Mouse (Mus musculus) midbrain, embryonic 13.5 days (tissue): ENCODE data around the gene H2al1m. TPM values are rescaled to one million over a fixed set of nuclear protein-coding genes. Genes with fewer than 3 reads are reported as not detected.
"Not testable (repeated sequence)": the region's sequence is repeated elsewhere in the genome, so short reads cannot be mapped to it uniquely, and the experiment has no call there.

Source experiments
- ATAC-seq: fragments of 200-750 bp; cut with Nextera tagmentation; 2 replicates; pipeline ENCODE4 v1.8.0; 2017; ENCODE audit warnings: mild to moderate bottlenecking, moderate TSS enrichment, moderate library complexity
- H3K27ac ChIP-seq: fragments of 300-500 bp; sonication (generic); 2 replicates; pipeline ENCODE4 v1.5.1; 2015; ENCODE audit warnings: inconsistent platforms, mild to moderate bottlenecking, moderate library complexity
- H3K27me3 ChIP-seq: fragments of 300-500 bp; sonication (generic); 2 replicates; pipeline ENCODE4 v1.6.1; 2015; ENCODE audit warnings: mild to moderate bottlenecking, inconsistent platforms
- H3K36me3 ChIP-seq: fragments of 300-500 bp; sonication (generic); 2 replicates; pipeline ENCODE4 v1.6.1; 2015; ENCODE audit warnings: mild to moderate bottlenecking, inconsistent platforms
- H3K4me1 ChIP-seq: fragments of 300-500 bp; sonication (generic); replicated peaks from 2 replicates; pipeline ENCODE4 v1.6.1; 2015; ENCODE audit warnings: inconsistent platforms
- H3K4me2 ChIP-seq: fragments of 300-500 bp; sonication (generic); replicated peaks from 2 replicates; pipeline ENCODE4 v1.6.1; 2015; ENCODE audit warnings: moderate library complexity, mild to moderate bottlenecking, inconsistent platforms
- H3K4me3 ChIP-seq: fragments of 300-500 bp; sonication (generic); replicated peaks from 2 replicates; pipeline ENCODE4 v1.5.1; 2015; ENCODE audit warnings: mild to moderate bottlenecking, inconsistent platforms
- H3K9ac ChIP-seq: fragments of 300-500 bp; sonication (generic); replicated peaks from 2 replicates; pipeline ENCODE4 v1.6.1; 2015; ENCODE audit warnings: mild to moderate bottlenecking, inconsistent platforms
- H3K9me3 ChIP-seq: fragments of 300-500 bp; sonication (generic); 2 replicates; pipeline ENCODE4 v1.6.1; 2016; ENCODE audit warnings: mild to moderate bottlenecking, inconsistent platforms
- WGBS: fragments of 180-500 bp; shearing (Covaris S2); methylation state at CpG from one replicate; pipeline ENCODE4 v1.1.7; 2015; 5-methylcytosine and 5-hydroxymethylcytosine counted together
- polyA plus RNA-seq: library from polyadenylated mRNA; unstranded; fragments of >200 nt; fragmentation: Nextera tagmentation; extraction: Ambion mirVana; gene quantifications from 2 replicates; pipeline ENCODE4 v1.2.1, GENCODE M21; 2015

Gene H2al1m
- polyA plus RNA-seq = not detected in 2 replicates

- not testable (repeated sequence) for H3K4me3 ChIP-seq, H3K9ac ChIP-seq, H3K4me2 ChIP-seq, ATAC-seq, H3K9me3 ChIP-seq, H3K27ac ChIP-seq, H3K36me3 ChIP-seq, H3K27me3 ChIP-seq, H3K4me1 ChIP-seq
- no CpG with 5 or more reads among the region's 1 CpGs for WGBS
Observed at GRCm38 (mm10) chrX:9283464-9283863, at the start of gene H2al1m. Gene H2al1m, plus strand, starts transcription at chrX:9283764.

GRCm38 (mm10) chrX:9240737-9241591 lies 42.6 kb upstream of the H2al1m start:
- Histone ChIP-seq H3K9ac (no peak overlapping the region), H3K4me2 (no peak overlapping the region), H3K9me3 (no peaks in the 10 kb centered on the region), H3K4me3 (no peak overlapping the region), H3K27me3 (no peaks in the 10 kb centered on the region), H3K36me3 (no peaks in the 10 kb centered on the region), H3K4me1 (peaks cover 10% of the 10 kb centered on the region; the same call in 1 of the 2 replicates), H3K27ac (no peak overlapping the region)
- WGBS = 85% methylated on average over 5 of the region's 5 CpGs
- no peak for ATAC-seq

GRCm38 (mm10) chrX:9243381-9243864 lies 40.1 kb upstream of the H2al1m start:
- H3K27ac ChIP-seq = peak overlapping the region; percentile 44
- peaks cover 10% of the 10 kb centered on the region; the same call in 1 of the 2 replicates for H3K4me1 ChIP-seq
- H3K9me3 ChIP-seq = no peaks in the 10 kb centered on the region
- no peak overlapping the region for H3K9ac ChIP-seq
- no peak overlapping the region for H3K4me2 ChIP-seq
- WGBS = 64% methylated on average over 8 of the region's 8 CpGs
- H3K4me3 ChIP-seq = no peak overlapping the region
- ATAC-seq = no peak; the same call in 1 of the 2 replicates
- no peaks in the 10 kb centered on the region for H3K36me3 ChIP-seq
- H3K27me3 ChIP-seq = no peaks in the 10 kb centered on the region

GRCm38 (mm10) chrX:9244603-9245336 lies 38.8 kb upstream of the H2al1m start:
- 61% methylated on average over 12 of the region's 12 CpGs for WGBS
- peaks cover 13% of the 10 kb centered on the region; the same call in 1 of the 2 replicates for H3K4me1 ChIP-seq
- no peaks in the 10 kb centered on the region for H3K27me3 ChIP-seq
- peak; percentile 68 for ATAC-seq
- H3K9me3 ChIP-seq = no peaks in the 10 kb centered on the region
- no peak overlapping the region for H3K9ac ChIP-seq
- H3K4me2 ChIP-seq = no peak overlapping the region
- no peaks in the 10 kb centered on the region for H3K36me3 ChIP-seq
- no peak overlapping the region for H3K4me3 ChIP-seq
- H3K27ac ChIP-seq = peak overlapping the region; percentile 68

- ATAC-seq = peak; percentile 74
- Histone ChIP-seq H3K4me3 (no peak overlapping the region), H3K9me3 (no peaks in the 10 kb centered on the region), H3K4me2 (no peak overlapping the region), H3K9ac (no peak overlapping the region), H3K36me3 (no peaks in the 10 kb centered on the region), H3K4me1 (0 out of 2 replicates have a peak, but pooled peaks cover 3% of the 10 kb centered on the region), H3K27ac (no peak overlapping the region), H3K27me3 (no peaks in the 10 kb centered on the region)
- 49% methylated on average over 5 of the region's 5 CpGs for WGBS
Observed at GRCm38 (mm10) chrX:9248911-9249310, 34.7 kb upstream of the H2al1m start.

- no peak for ATAC-seq
- Histone ChIP-seq H3K4me2 (no peak overlapping the region), H3K36me3 (no peaks in the 10 kb centered on the region), H3K4me3 (no peak overlapping the region), H3K4me1 (no peaks in the 10 kb centered on the region), H3K9me3 (no peaks in the 10 kb centered on the region), H3K9ac (no peak overlapping the region), H3K27me3 (no peaks in the 10 kb centered on the region), H3K27ac (no peak overlapping the region)
- 83% methylated on average over 10 of the region's 10 CpGs for WGBS
Observed at GRCm38 (mm10) chrX:9253990-9254389, 29.6 kb upstream of the H2al1m start.

GRCm38 (mm10) chrX:9254901-9255300 lies 28.7 kb upstream of the H2al1m start:
- no peak overlapping the region for H3K4me3 ChIP-seq
- no peaks in the 10 kb centered on the region for H3K9me3 ChIP-seq
- H3K27me3 ChIP-seq = no peaks in the 10 kb centered on the region
- no peak overlapping the region for H3K27ac ChIP-seq
- WGBS = 96% methylated on average over 3 of the region's 3 CpGs
- H3K4me2 ChIP-seq = no peak overlapping the region
- no peak for ATAC-seq
- H3K36me3 ChIP-seq = no peaks in the 10 kb centered on the region
- H3K4me1 ChIP-seq = no peaks in the 10 kb centered on the region
- no peak overlapping the region for H3K9ac ChIP-seq

- no peak within 1 kb of the TSS for H3K27ac ChIP-seq
- H3K9ac ChIP-seq = no peak within 1 kb of the TSS
- H3K4me1 ChIP-seq = no peaks in the 10 kb centered on the region
- no peaks in the 10 kb centered on the region for H3K27me3 ChIP-seq
- H3K4me3 ChIP-seq = no peak within 1 kb of the TSS
- no peaks in the 10 kb centered on the region for H3K9me3 ChIP-seq
- WGBS = 77% methylated on average over 5 of the region's 5 CpGs
- ATAC-seq = no peak
- no peaks in the 10 kb centered on the region for H3K36me3 ChIP-seq
- H3K4me2 ChIP-seq = no peak within 1 kb of the TSS
Observed at GRCm38 (mm10) chrX:9256766-9257165, 26.8 kb upstream of the H2al1m start, which contains the start of gene Gm14862. Gene Gm14862, minus strand, starts transcription at chrX:9256899.

- Histone ChIP-seq H3K4me2 (no peak overlapping the region), H3K27me3 (no peaks in the 10 kb centered on the region), H3K9me3 (no peaks in the 10 kb centered on the region), H3K4me3 (no peak overlapping the region), H3K36me3 (no peaks in the 10 kb centered on the region), H3K27ac (no peak overlapping the region), H3K4me1 (no peaks in the 10 kb centered on the region), H3K9ac (no peak overlapping the region)
- 96% methylated on average over 7 of the region's 7 CpGs for WGBS
- ATAC-seq = no peak
Observed at GRCm38 (mm10) chrX:9257831-9258230, 25.7 kb upstream of the H2al1m start.

GRCm38 (mm10) chrX:9259267-9259666 lies 24.3 kb upstream of the H2al1m start:
- no peak for ATAC-seq
- Histone ChIP-seq H3K9ac (no peak overlapping the region), H3K27me3 (no peaks in the 10 kb centered on the region), H3K9me3 (no peaks in the 10 kb centered on the region), H3K4me2 (no peak overlapping the region), H3K4me1 (no peaks in the 10 kb centered on the region), H3K4me3 (no peak overlapping the region), H3K36me3 (no peaks in the 10 kb centered on the region), H3K27ac (no peak overlapping the region)
- 75% methylated on average over 1 of the region's 1 CpGs for WGBS

- H3K9ac ChIP-seq = no peak overlapping the region
- no peaks in the 10 kb centered on the region for H3K36me3 ChIP-seq
- H3K4me2 ChIP-seq = no peak overlapping the region
- no peak overlapping the region for H3K4me3 ChIP-seq
- WGBS = 55% methylated on average over 3 of the region's 3 CpGs
- no peaks in the 10 kb centered on the region for H3K27me3 ChIP-seq
- ATAC-seq = no peak
- H3K4me1 ChIP-seq = no peaks in the 10 kb centered on the region
- H3K9me3 ChIP-seq = no peaks in the 10 kb centered on the region
- no peak overlapping the region for H3K27ac ChIP-seq
Observed at GRCm38 (mm10) chrX:9271112-9271511, 12.5 kb upstream of the H2al1m start.

- Histone ChIP-seq H3K9ac (0 out of 2 replicates have a peak overlapping the region, but pooled peaks have one; percentile 23), H3K27ac (no peak overlapping the region), H3K4me3 (peak overlapping the region; percentile 56), H3K4me2 (peak overlapping the region; percentile 54), H3K36me3 (no peaks in the 10 kb centered on the region), H3K9me3 (no peaks in the 10 kb centered on the region), H3K4me1 (no peaks in the 10 kb centered on the region), H3K27me3 (no peaks in the 10 kb centered on the region)
- WGBS = 32% methylated on average over 8 of the region's 8 CpGs
- no peak; the same call in 1 of the 2 replicates for ATAC-seq
Observed at GRCm38 (mm10) chrX:9271947-9272459, 11.6 kb upstream of the H2al1m start.
